Mouse (Mus musculus) lung, postnatal 36 days (tissue): ENCODE results near the gene Pitpnm1.
"Not testable (repeated sequence)": the region's sequence is repeated elsewhere in the genome, so short reads cannot be mapped to it uniquely, and the experiment has no call there.

Experiments
- DNase-seq: peaks from one replicate; pipeline ENCODE4 v3.0.0; 2022; ENCODE audit warnings: mixed read lengths

Gene Pitpnm1

DNA sequence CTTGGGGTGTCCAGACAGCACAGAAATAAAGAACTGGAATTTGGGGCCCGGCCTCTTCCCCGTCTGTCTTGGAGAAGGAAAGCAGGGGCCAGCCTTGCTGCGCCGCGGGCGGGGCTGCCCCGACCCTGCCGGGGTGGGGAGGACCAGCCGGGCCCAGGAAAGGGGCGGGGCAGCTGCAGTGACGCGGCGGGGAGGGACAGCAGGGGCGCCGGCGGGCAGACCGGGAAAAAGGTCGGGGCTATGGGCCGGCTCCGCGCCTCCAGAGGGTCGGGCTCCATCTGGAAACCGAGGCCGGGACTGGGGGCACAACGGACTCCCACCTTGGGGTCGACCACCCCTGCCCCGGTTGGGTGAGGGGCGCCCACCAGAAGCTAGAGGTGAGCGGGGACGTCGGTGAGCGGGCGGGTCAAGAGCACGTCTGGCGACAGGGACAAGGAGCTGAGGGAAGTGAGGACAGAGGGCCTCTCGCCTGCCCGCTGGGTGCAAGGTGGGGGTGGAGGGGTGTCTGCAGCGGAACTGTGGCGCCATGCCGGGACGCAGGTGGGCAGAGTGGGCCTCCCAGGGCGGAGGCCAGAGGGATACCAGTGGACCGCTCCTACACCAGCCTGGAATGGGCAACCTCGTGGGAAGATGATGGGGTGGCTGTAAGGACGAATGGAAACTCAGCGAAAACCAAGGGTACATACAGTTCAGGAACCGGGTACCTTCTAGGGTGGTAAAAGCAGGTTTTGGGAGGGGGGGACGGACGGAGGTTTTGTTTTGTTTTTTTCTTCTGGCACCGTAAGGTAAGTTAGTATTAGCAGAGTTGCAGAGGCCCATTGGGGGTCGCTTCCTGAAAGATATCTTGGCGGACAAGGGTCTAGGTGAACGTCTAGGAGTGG lies at the start of gene Pitpnm1:
Pitpnm1 (plus strand) TSS at position 162 of the 881 bp plus-strand sequence.
- peak; percentile 87 for DNase-seq

DNA sequence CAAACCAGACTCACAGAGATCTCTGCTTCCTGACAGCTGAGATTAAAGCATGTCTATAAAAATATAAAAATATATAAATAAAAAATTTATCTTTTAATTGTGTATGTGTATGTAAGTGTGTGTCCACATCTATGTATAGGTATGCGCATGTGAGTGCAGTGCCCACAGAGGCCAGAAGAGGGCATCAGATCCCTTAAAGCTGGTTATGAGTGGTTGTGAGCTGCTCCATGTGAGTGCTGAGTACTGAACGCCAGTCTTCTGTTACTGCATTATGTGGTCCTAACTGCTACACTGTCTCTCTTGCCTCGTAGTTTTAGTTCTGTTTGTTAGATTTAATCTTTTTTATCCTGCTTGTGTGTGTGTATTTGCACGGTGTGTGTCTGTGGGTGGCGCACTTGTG lies 48.8 kb upstream of the Pitpnm1 start:
- DNase-seq = no peak

DNA sequence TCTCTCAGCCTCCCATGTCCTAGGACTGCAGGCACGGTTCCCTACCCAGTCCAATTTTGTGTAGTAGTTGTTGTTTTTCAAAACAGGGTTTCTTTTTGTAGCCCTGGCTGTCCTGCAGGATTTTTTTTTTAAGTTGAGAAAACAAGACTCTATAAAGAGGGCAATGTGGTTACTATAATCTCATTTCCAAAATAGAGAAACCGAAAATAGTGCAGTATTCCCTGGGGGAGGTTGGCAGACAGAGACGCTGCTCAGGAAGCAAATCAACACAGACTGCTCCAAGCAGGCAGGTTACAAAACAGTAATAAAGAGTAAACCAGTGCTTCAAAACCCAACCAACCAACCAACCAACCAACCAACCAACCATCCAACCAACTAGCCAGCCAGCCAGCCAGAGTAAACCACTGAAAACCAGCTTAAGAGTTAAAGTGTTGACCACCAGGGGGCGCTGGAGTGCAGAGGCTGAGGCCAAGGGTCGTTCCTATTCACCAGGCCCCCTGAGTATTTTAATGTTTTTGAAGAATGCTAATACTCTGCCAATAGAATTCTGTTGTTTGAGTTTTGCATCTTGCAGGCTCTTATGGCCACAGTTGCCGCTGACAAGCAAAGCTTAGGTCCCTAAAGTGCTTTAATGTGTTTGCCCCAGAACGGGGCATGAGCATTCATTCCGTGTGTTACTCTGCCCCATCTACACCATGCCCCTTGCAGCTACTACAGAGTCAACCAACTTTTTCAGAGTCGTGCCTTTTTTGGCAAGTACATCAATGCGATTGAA lies 47.9 kb upstream of the Pitpnm1 start:
- peak; percentile 81 for DNase-seq

DNA sequence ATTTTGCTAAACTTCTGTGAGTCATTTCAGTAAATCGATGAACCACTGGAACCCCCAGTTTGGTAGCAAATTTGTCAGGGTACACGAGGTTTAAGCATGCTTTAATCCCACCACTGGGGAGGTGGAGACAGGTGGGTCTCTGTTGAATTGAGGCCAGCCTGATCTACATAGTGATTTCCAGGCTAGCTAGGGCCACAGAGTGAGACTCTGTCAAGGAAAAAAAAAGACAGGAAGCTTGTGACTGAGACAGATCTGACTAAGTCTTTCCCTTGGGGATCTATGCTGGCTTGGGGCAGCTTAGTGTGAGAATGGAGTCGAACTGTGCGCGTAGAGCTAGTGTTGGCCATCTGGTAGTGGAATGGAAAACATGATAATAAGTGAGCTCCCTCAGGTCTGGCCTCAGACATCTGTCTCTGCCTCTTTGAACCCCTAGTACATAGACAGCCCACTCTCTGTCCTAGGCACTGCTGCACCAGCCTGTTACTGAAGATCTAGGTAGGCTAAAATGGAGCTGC lies 47.2 kb upstream of the Pitpnm1 start:
- no peak for DNase-seq

DNA sequence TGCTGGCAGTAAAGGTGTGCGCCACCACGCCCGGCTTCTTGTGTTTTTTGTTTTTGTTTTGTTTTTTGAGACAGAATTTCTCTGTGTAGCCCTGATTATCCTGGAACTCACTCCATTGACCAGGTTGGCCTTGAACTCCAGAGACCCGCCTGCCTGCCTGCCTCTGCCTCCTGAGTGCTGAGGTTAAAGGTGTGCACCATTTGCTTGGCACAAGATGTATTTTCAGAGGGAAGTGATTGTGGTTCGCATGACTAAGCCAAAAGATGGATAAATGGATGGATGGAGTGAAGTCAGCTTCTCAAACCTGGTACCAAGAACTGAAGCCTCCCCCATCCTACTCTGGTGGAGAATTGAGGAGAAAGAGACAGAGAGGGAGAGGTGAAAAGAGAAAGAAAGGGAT lies 45.2 kb upstream of the Pitpnm1 start:
- DNase-seq = no peak

DNA sequence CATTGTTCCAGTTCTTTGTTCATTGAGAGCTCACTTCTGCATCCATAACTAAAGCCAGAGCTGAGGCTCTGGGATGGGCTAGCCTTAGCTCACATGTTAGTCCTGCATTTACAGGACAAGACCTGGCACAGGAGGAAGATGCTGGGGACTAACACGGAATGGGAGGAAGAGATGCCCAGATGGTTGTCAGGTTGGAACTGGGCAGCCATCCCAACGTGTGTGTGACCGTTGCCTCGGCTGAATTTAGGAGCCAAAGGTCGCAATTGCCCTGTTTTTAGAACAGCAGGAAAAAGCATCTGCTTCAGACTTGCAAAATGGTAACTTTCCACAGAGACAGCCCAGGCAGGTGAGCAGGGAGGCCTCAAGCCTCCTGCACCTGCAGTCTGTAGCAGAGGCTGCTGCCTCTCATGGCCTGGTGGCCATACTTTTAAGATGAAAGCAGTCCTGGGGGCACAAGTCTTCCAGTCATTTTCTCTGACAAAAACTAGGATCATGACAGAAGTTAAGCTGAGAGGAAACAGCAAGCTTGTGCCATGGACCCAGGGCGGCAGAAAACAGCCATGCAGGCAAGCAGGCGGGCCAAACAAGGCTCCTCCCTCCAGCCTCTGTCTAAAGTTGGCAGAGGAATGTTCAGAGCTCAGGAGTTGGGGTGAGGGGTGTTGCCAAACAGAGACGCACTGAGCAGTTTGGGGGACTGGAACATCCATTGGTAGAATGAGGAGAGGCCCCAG lies 44.4 kb upstream of the Pitpnm1 start:
- no peak for DNase-seq

DNA sequence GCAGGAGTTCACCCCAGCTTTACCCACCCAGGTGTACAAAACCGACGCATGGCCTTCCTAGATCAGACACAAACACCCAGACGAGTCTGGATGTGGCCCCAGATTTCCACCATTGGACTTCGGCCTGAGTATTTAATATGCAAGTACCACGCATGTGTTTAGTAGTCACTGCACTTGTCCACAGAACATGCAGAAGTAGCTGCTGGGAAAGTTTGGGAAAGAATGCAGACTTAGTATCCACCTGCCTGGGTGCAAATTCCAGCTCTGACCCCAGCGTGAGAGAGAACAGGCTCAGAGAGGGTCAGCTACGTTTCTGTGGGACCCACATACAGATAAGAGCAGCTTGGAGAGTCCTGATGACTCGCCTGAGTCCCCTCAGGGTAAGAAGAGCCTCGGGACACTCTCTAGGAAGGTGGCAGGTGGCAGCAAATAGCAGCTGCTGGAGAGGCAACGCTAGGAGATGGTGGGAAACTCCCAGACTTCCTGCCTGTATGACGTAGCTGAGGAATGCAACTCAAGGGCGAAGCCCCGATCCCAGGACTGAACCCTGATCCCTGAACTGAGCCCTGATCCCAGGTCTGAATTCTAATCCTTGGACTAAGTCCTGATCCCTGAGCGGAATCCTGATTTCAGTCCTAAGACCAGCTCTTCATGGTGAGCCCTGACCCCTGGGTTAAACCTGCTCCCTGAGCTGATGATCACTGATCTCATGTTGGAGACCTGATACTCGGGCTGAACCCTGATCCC lies 43.7 kb upstream of the Pitpnm1 start:
- DNase-seq = no peak

DNA sequence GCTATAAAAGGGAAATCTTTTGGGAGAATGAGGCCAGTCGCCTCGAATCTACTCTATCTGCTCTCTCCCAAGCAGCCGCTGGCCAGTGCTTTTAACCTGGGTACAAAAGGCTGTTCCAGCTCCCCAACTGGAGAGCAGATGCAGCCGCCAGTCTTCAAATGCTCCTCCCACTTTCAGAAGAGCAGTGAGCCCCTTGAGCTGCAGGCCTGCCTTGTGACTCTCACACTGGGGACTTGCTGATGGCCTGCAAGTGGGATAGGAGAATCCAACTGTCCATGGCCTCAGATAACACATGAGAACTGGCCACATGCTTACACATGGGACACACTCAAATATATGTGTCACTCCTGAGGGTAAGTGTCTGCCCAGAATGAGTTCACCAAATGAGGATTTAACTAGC lies 43.1 kb upstream of the Pitpnm1 start:
- DNase-seq = no peak

DNA sequence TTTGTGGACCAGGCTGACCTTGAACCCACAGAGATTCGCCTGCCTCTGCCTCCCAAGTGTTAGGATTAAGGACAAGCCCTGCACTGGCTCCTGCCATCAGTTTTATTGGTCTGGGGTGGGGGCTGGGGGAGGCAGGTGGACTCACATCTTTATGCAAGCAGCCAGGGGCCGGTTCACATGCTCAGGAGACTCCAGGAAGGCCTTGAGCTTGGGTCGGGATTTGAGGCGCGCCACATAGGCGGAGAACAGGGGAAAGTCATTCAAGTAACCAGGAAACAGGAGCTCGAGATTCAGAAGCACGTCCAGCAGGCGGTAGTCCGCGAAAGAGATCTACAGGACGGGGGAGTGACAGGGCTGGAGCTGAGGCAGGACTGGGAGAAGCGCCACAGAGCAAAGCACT lies 42.4 kb upstream of the Pitpnm1 start:
- DNase-seq = no peak

DNA sequence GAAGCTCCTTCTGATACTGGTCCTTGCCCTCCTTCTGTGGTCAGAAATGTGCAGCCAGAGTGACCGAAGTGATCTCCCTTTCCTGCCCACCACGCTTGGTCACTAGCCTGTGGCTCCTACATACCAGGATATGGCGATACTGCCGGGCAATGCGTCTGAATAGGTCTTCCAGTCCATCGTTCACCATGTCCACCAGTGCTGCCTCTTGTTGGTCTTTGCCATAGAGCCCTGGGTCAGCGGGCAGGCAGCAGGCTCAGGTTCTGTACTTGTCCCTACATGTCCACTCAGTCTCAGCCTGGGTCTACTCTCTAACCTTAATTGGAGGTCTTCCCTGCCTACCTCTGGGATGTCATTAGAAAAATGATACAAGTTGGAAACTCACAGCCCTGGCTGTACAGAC lies 41.8 kb upstream of the Pitpnm1 start:
- no peak for DNase-seq

DNA sequence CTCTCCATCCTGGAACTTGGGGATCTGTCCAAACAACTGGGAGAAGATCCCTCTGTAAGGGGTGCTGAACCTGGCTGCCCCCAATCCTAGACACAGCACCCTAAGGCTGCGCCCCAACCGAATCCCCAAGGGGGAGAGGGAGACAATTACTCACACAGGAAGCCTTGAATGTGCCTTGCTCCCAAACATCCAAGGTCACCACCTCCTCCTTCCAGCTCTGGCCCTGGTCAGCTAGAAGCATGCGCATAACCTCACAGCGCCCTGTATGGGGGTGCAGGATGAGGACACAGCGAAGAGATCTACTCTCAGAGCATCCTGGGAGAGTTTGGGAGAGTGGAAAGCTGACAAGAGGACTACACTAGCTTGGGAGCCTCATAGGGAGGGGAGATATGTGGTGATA lies 41.2 kb upstream of the Pitpnm1 start:
- DNase-seq = no peak

DNA sequence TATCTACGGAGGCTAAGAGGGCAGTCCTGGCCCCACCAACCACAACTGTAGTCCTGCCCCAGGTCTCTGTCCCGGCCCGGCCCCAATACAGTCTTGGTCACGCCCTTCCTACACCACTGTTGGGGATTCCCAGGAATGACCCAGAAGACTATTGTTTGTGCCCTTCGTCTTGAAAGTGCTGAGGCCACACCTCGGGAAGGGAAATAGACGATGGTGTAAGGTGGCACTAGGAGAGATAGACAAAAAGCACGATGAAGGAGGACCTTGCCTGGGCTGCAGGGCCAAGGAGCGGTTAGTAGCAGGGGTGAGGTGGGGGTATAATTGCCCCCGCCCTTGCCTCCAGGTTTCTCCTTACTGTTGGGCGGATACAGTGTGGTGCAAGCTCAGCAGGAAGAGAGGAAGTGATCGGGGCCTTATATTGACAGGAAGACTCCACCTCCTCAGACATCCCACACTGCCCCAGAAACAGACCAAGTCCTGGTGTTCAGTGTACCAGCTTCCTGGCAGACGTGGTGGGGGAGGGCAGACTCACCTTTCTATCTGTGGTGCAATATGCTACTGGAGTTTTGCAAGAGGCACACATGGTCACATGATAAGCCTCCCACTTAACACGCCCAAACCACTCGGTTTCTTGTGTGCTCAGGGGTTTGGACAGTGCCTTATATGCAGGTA lies 40.6 kb upstream of the Pitpnm1 start, which contains the start of gene Gstp3:
Gstp3 (minus strand) TSS at position 501 of the 672 bp plus-strand sequence.
- DNase-seq = peak; percentile 83

DNA sequence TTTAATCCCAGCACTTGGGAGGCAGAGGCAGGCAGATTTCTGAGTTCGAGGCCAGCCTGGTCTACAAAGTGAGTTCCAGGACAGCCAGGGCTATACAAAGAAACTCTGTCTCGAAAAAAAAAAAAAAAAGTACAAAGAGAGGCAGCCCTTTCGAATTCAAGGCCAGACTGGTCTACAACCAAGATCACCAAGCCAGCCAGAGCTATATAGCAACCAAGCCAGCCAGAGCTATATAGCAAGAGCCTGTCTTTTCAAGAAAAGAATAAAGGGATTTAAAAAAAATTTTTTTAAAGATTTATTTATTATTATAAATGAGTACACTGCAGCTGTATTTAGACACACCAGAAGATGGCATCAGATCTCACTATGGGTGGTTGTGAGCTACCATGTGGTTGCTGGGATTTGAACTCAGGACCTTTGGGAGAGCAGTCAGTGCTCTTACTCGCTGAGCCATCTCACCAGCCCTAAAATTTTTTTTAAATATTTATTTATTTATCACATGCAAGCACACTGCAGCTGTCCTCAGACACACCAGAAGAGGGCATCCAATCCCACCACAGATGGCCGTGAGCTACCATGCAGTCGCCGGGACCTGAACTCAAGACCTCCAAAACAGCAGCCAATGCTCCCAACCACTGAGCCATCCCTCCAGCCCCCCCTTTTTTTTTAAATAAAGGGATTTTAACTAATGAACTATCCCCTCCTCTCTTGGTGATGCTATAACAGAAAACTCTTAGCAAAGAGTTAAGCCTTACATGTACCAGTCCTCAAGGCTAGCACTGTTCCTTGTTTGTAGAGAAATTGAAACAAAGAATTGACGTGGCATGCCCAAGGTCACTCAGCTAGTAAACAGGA lies 39.5 kb upstream of the Pitpnm1 start:
- DNase-seq = not testable (repeated sequence)

DNA sequence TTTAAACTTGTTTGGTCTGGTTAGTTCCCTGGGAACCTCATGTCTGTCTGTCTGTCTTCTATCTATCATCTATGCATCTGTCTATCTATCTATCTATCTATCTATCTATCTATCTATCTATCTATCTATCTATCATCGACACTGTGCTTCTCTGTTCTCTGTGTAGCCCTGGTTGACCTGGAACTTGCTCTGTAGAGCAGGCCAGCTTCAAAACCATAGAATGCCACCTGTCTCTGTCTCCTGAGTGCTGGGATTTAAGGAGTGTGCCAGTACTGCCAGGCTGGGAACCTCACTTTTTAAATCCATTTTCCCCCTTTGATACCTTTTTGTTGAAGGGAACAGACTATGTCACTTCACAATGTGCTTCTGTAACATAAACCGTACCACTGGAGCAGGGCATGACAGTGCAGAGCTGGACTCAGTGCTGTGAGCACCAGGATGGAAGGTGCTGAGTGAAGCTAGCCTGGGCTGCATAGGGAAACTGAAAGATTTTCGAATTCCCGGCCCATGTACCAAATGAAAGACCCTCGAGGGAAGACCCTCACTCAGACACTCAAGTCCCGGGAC lies 38.8 kb upstream of the Pitpnm1 start:
- no peak for DNase-seq

DNA sequence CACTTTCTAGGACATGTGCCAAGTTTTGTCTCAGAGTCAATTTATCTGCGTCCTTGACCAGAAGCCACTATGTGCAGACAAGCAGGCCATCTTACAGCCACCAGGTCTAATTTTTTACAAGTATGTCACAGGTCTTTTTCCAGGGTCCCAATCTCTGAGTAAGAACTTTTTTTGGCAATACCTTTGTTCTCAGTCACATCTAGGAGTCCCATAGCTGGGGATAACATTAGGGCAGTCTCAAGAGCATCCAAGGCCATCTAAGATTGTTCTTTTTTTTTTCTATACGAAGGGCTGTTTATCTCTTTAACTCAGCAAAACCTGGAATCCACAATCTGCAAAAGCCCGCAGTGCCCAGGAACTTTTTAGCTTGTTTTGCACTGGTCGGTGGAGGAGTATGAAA lies 36.4 kb upstream of the Pitpnm1 start:
- DNase-seq = not testable (repeated sequence)

DNA sequence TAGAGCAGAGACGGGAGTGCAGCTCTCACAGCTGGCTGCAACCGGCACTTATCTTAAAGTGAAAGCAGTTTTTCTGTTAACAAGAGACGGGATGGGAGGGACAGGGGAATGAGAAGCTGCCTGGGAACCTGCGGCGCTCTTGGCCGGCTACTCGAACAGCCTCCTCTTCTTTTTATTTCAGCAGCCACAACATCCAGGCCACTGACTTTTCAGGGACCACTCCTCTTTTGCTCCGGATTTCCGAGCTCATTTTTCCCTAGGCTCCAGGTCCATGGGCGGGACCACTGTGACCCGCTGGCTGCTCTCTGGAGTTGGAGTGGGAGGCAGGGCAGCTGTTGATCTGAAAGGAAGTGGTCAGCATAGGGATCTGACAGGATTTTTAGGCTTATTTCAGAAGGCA lies 35.3 kb upstream of the Pitpnm1 start:
- not testable (repeated sequence) for DNase-seq

DNA sequence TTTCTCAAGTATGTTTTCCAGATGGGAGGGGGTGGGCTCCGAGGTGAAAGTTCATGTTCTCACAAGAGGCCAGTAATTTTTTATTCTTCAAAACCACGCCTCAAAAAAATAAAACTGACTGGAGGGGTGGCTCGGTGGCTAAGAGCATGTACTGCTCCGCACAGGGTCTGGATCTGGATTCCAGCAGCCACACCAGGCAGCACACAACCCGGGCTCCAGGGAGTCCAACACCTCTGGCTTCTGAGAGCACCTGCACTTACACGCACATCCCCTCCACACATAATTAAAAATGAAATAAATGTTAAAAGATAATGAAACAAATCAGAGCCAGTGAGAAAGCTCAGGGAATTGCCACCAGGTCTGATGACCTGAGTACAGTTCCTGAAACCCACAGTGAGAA lies 33.5 kb upstream of the Pitpnm1 start:
- DNase-seq = no peak

DNA sequence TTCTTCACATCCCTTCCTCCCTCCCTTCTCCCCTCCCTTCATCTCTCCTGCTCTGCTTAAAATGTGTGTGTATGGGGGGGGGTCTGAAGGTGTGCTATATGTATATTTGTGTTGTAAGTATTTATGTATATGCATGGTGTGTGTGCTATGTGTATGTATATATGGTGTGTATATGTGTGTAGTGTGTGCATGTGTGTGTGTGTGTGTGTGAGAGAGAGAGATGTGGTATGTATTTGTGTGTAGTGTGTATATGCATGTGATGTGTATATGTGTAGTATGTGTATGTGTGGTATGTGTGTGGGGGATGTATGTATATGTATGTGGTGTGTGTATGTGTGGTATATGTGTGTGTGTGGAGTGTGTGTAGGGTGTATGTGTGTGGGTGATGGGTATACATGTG lies 32.9 kb upstream of the Pitpnm1 start:
- no peak for DNase-seq

DNA sequence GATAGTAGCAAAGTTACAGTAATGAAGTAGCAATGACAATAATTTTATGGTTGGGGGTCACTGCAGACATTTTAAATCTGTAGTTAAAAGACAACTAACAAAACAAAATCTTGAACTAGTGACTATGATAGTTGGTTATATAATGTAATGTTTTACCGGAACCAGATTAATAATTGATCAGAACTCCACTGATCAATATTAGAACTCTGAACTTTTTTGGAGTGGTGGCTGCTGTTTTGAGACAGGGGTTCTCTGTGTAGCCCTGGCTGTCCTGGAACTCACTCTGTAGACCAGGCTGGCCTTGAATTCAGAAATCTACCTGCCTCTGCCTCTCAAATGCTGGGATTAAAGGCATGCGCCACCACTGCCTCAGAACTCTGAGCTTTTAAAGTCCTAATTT lies 31.6 kb upstream of the Pitpnm1 start:
- DNase-seq = not testable (repeated sequence)

DNA sequence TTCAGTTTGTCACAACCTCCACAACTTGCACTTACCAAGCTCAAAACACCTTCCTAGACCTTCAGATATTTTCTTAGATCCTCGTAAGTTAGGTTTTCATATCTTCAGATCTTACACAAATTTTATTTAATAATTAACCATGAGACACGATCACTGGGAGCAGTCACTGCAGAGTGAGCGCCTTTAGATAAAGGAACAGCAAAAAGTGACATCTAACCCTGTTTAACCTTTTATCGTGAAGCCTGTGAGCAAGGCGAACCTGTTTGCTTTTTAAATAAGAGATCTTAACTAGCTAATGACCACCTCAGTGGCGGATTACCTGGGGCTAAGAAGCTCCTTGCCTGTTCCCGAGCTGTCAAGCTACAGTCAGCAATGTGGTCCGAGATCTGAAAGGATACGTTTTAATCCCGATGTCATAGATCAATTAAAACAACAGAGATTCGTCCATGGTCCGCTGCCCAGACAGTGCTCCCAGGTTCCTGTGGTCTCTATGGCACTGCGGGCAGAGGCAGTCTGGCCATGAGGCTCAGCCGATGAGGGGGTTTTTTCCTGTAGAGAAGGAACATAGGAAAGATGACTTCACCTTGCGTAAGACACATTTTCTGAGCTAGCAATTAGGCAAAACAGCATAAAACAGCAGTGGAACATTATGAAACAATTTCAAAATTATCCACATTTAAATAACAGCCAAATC lies 30.9 kb upstream of the Pitpnm1 start:
- no peak for DNase-seq
